Mouse (Mus musculus): ENCODE data around the gene Lrrc59.

GRCm38 (mm10) chr11:94646457-94646856 lies 16.9 kb downstream of the Lrrc59 start:
- no peak for TF ChIP-seq CTCF (IDR thresholded peaks at IDR 0.05; ENCODE audit: low read depth)
- TF ChIP-seq EP300 (IDR thresholded peaks at IDR 0.05; ENCODE audit: low read depth), result no peak
